Mouse (Mus musculus): ENCODE results near the gene Nkx2-1. TPM values are rescaled to one million over a fixed set of nuclear protein-coding genes. Genes with fewer than 3 reads are reported as not detected.

The Nkx2-1 gene
- total RNA-seq, 4 experiments from 2014 or later: not detected

DNA sequence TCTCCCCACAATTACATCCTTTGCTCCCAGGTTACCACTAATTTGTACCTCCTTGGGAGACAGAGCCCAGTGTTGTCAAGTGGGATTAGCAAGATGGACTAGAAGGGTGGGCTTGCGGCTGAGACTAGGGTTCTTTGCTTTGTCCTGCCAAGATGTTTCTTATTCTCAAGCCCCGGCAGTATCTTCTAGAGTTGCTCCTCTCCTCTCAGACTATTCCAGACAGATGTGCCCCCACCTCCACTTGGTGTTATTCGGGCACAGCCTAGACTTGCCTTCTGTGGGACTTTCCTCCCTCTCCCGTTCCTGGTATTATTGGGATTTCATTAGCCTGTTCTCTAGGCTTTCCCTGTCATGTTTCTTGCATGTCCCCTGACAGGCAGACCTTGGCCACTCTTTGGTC is 14.5 kb downstream of the Nkx2-1 start:
- no peak for DNase-seq

DNA sequence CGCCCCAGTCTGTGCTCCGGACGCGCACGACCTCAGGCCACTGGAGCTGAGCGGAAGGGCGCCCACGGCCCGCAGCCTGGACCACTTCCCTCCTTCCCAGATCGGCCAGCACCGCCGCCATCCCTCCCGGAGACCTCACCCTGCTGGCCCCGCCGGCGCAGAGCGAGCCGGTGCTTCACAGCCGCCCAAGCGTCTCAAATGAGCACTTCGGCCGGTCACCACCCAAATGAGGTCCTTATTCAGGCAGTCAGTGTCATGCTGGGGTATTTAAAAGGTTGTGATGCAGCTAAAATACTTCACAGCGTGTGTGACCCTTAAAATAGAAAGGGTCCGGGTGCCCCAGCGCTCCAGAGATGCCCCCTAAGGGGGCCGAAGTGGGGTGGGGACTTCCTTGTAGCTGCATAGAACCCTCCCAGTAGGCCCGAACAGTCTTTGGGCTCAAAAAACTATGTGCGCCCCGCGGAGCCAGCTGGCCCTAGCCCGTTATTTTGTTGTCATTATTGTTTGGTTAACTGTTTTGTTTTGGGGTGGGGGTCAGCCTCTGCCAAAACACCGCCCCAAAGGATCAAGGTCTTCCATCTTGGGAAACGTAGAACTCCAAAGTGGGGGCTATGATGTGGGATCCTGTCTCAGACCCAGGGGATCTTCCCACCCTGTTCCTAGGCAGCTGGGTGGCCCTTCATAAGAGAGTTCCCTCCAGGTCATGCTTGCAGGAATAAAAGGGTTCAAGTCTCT is 15.4 kb downstream of the Nkx2-1 start:
- DNase-seq: no peak

DNA sequence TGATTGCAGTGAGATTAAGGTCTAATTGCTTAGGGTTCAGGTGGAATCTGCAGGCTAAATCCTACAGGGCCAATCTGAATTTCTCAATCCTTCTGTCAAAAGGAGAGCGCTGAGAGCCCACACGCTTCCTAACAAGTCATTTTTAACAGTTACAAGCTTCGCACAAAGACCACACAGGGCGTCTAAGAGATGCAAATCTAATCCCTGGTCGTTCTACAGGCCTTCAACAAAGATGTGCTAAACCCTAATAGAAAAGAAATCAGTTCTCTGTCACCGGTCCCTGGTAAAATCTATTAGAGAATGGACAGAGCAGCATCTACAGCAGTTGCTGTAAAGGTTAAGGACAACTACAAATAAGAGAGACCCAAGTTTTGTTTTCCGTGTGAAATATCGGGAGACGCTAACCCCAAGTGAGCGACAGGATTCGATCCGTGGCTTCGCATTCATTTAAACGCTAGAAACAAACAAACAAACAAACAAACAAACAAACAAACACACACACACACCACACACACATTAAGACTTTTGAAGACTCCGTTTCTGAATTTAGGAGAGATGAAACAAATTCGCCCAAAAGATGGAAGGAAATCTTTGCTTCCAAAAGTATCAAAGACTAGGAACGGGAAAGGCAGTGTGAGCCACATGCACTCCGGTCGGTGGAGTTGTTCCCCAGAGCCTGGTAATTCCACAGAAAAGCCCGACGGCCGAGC is 16.2 kb downstream of the Nkx2-1 start:
- no peak for DNase-seq

DNA sequence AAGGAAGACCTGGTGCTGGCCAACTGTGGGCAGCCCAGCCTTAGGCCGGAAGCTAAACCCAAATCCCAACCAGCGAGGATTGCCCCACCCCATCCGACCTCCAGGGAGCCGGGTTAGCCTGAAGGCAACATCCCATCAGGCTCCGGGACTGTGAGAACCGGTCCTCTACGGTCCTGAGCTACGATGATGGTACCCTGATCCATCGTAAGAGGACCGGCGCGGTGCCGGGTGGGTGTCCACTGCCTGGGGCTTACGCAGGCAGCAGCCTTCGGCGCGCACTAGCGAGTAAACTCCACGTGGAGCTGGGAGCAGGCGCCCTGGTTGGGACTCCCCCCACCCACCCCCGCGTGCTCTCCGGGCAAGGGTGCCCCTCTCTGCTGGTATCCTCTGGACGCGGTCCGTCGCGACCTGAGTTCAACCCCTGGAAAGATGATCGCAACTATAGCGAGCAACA is 16.9 kb downstream of the Nkx2-1 start:
- DNase-seq: no peak

DNA sequence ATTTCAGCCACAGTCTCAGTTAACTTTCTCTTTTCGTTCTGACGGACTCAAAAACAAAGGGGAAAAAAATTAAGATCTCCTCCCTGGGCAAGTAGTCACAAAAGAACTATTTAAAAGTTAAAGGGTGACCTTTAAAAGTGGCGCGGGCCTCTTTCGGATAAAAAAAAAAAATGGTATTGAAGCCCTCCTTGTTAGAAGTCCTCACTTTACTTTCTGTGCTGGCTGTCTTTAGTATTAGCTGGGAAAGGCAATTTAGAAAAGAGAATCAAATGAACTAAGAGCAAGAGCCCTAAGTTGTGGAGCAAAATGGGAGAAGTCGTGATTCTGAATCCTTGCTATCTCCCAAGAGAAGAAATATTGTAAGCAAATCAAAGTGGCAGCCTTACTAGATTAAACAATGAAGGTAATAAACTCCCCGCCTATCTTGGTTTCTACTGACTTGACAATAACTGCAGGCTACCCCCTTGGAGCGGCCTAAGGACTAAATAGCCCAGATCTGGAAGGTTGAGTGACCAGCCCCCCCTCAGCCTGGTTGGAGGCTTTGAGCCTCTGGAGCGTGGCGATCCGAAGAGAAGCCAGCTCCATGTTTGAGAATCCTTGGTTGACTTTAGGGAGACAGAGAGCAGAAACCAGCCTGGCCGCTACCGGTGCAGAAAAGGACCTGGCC is 17.5 kb downstream of the Nkx2-1 start:
- no peak for DNase-seq

DNA sequence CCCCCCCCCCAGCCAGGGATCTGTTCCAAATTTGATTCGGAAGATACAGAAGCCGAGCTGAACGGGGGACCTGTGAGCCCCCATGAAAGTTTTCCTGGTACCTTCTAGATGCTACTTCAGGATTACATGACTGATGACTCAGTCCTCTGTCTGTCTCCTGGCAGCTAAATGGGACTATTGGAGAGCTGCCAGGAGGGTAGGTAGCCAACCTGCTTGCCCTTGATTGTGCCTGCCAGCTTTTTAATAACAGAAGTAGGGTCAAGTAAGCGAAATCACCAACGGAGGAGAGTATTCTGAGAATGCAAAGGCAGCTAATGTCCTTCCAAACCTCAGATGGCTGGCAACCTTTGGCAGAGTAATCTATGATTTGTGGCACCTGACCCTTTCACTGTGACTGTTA is 18.5 kb downstream of the Nkx2-1 start:
- no peak for DNase-seq

DNA sequence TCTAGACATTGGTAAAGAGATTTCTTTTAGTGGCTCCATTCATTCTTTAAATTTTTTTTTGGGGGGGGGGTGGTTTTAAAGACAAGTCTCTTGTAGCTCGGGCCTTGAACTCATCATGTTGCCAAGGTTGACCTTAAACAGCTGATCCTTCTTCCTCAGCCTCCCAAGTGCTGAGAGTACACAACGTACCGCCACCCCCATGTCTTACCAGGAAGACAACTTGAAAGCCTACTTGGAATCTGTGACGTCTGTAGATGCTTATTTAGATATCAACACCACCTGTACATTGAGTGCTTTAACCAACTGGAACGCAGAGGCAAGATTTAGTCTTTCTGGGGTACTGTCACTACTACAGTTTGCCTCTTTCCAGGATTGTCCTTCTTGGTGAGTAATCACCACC is 21.9 kb downstream of the Nkx2-1 start:
- DNase-seq: no peak

DNA sequence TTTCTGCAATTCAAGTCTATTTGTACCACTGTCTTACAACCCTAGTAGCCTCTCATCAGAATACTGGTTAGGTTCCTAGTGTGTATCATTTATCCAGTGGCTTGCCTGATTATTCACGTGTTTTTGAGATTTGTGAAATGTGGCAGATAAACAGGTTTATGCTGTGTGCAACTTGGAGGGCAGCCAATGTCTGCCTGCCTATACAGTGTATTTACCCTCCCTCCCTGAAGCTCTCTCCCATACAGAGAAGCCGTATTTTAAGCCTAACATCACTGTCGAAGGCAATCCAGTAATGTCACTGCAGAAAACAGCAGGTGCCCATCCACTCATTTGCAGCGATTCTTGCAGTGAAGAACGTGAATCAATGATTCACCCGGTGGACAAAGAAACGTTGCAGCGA is 28.3 kb downstream of the Nkx2-1 start:
- DNase-seq: no peak

DNA sequence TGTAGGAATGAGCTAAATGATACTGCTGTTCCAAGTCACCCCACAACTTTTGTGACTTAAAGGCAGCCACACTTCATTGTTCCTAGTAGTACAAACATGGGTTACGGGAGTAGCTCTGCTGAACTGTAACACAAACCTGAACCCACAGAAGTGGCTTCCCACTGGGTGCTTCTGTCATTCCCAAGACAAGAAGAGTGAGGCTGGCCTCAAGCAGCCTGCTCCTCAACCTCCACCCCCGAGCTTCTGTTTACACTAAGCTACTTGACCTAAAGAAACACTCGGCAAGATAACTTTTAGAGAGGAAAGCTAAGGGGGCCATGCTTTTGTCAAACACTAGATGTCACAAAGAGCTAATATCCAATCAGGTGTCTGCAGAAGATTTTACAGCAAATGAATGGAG is 49.7 kb downstream of the Nkx2-1 start:
- DNase-seq: no peak

DNA sequence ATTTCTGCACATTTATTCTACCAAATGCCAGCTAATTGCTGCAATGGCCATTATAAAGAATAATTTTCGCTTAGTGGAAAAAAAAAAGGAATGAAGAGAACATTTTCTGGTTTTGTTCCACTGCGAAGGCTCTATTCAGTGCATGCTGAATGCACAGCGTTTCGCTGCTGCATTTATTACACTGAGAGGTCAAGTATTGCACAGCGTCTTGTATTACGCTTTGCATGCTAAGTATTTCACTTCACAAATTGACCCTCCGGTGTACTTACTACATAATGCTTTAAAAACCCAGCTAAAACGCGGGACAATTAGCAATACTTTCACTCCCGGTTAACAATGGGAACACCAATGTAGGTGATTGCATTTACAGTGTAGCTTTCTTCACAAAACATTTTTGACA is 54.1 kb downstream of the Nkx2-1 start:
- no peak for DNase-seq

Other genes starting within 250 kb of the Nkx2-1 start
- gene Mbip, start 191.0 kb downstream of the Nkx2-1 start, total RNA-seq (2022): 10 to 100 TPM; 15.5 to 22.9 (median 18.3) TPM
- under 1 TPM; 0.32 to 0.91 (median 0.63) TPM for gene Nkx2-9, start 76.4 kb upstream of the Nkx2-1 start, total RNA-seq (2022)
- gene Pax9, start 154.9 kb upstream of the Nkx2-1 start, total RNA-seq (2022): not detected